Mouse (Mus musculus) stomach, postnatal 0 days (tissue): ENCODE measurements around the gene Ubtf. TPM values are rescaled to one million over a fixed set of nuclear protein-coding genes. Genes with fewer than 3 reads are reported as not detected.

Source experiments
- ATAC-seq: fragments of 200-750 bp; cut with Nextera tagmentation; 2 replicates; pipeline ENCODE4 v1.8.0; 2017; ENCODE audit not compliant: low FRiP score, low TSS enrichment
- DNase-seq: peaks from one replicate; pipeline ENCODE4 v3.0.0-alpha.2; 2016; ENCODE audit warnings: low spot score
- H3K27ac ChIP-seq: fragments of 300-500 bp; sonication (generic); replicated peaks from 2 replicates; pipeline ENCODE4 v1.5.1; 2014; ENCODE audit warnings: mild to moderate bottlenecking, control low read depth
- H3K27me3 ChIP-seq: fragments of 300-500 bp; sonication (generic); 2 replicates; pipeline ENCODE4 v1.6.1; 2014; ENCODE audit warnings: low read length; ENCODE audit not compliant: control insufficient read depth, insufficient read depth
- H3K36me3 ChIP-seq: fragments of 300-500 bp; sonication (generic); 2 replicates; pipeline ENCODE4 v1.6.1; 2014; ENCODE audit warnings: low read length, mixed read lengths; ENCODE audit not compliant: control insufficient read depth, insufficient read depth
- H3K4me1 ChIP-seq: fragments of 300-500 bp; sonication (generic); replicated peaks from 2 replicates; pipeline ENCODE4 v1.6.1; 2014; ENCODE audit warnings: antibody characterized with exemption; ENCODE audit not compliant: control insufficient read depth, insufficient read depth
- H3K4me2 ChIP-seq: fragments of 300-500 bp; sonication (generic); replicated peaks from 2 replicates; pipeline ENCODE4 v1.6.1; 2014; ENCODE audit warnings: low read depth, mild to moderate bottlenecking, control low read depth, moderate library complexity
- H3K4me3 ChIP-seq: fragments of 300-500 bp; sonication (generic); 2 replicates; pipeline ENCODE4 v1.5.1; 2014; ENCODE audit warnings: low read depth, low read length, control low read depth
- H3K9ac ChIP-seq: fragments of 300-500 bp; sonication (generic); 2 replicates; pipeline ENCODE4 v1.6.1; 2014; ENCODE audit warnings: mild to moderate bottlenecking, low read length, control low read depth, mixed read lengths
- H3K9me3 ChIP-seq: fragments of 300-500 bp; sonication (generic); 2 replicates; pipeline ENCODE4 v1.6.1; 2016; ENCODE audit warnings: low read length; ENCODE audit not compliant: control insufficient read depth
- CTCF ChIP-seq: IDR thresholded peaks from 2 replicates; pipeline ENCODE4 v1.5.1; 2016; ENCODE audit warnings: antibody characterized with exemption, low read depth, mild to moderate bottlenecking, moderate library complexity
- EP300 ChIP-seq: optimal IDR thresholded peaks from 2 replicates; pipeline ENCODE3; 2016; ENCODE audit warnings: antibody characterized with exemption
- WGBS: fragments of 180-500 bp; shearing (Covaris S2); extraction: QIAGEN DNeasy Blood & Tissue Kit; methylation state at CpG from one replicate; pipeline ENCODE4 v1.1.7; 2014; 5-methylcytosine and 5-hydroxymethylcytosine counted together
- polyA plus RNA-seq: library from polyadenylated mRNA; unstranded; fragments of >200 nt; fragmentation: Nextera tagmentation; extraction: Ambion mirVana; gene quantifications from 2 replicates; pipeline ENCODE4 v1.2.1, GENCODE M21; 2015

Ubtf gene
- polyA plus RNA-seq, 1 experiment from 2014 or later = 46.7 TPM

DNA sequence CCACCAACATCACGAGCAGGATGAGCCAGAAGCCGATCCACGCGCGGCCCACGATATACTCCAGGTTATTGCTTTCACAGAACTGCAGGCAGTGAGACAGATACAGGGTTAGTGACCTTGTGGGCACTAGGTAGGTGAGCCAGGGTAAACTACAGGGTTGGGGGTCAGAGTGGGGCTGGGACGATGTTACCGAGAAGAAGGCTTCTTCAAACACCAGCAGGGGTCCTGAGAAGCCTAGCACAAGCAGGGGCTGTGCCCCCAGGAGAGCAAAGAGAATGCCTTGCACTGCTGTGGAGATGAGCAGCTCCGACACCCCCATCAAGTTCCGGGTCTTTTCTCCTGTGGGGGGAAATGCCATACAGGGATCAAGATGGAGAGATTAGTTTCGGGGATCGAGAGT lies 36.6 kb upstream of the Ubtf start:
- DNase-seq (no peak), ATAC-seq (no peak)
- Histone ChIP-seq H3K4me2 (no peak overlapping the region), H3K36me3 (no peaks in the 10 kb centered on the region), H3K27me3 (no peaks in the 10 kb centered on the region), H3K4me3 (no peak overlapping the region), H3K27ac (no peak overlapping the region), H3K9me3 (no peaks in the 10 kb centered on the region), H3K4me1 (no peaks in the 10 kb centered on the region), H3K9ac (no peak overlapping the region)
- TF ChIP-seq EP300 = no peak
- TF ChIP-seq CTCF = no peak
- 80% methylated on average over 12 of the region's 12 CpGs for WGBS

DNA sequence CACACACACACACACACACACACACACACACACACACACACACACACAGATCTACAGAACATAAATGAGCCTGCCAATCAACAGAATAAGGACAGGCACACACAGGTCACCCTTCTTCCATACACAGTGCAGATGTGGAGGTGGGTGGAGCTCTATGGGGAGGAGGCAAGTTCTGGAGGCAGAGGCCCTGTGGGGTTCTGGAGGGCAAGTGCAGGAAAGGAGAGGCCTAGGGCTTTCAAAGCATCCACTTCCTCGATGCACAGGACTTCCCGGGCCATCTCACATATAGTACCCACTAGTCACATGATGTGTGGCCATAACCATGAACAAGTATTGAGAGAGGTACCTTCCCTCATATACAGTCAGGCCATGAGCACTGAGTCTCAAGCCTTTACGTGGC lies 36.0 kb upstream of the Ubtf start:
- no peak for DNase-seq
- Histone ChIP-seq H3K36me3 (no peaks in the 10 kb centered on the region), H3K27ac (no peak overlapping the region), H3K27me3 (no peaks in the 10 kb centered on the region), H3K4me1 (no peaks in the 10 kb centered on the region), H3K4me3 (no peak overlapping the region), H3K9me3 (no peaks in the 10 kb centered on the region), H3K9ac (no peak overlapping the region), H3K4me2 (no peak overlapping the region)
- TF ChIP-seq CTCF (no peak), EP300 (no peak)
- ATAC-seq = no peak
- 80% methylated on average over 3 of the region's 3 CpGs for WGBS

GRCm38 (mm10) chr11:102353021-102353431 lies 33.5 kb upstream of the Ubtf start:
- TF ChIP-seq CTCF = no peak
- no peak for TF ChIP-seq EP300
- H3K9me3 ChIP-seq = no peaks in the 10 kb centered on the region
- H3K4me1 ChIP-seq = no peaks in the 10 kb centered on the region
- no peaks in the 10 kb centered on the region for H3K36me3 ChIP-seq
- no peak overlapping the region for H3K27ac ChIP-seq
- ATAC-seq = no peak
- H3K4me3 ChIP-seq = no peak overlapping the region
- 21% methylated on average over 8 of the region's 8 CpGs for whole genome bisulfite sequencing
- H3K27me3 ChIP-seq = no peaks in the 10 kb centered on the region
- H3K4me2 ChIP-seq = no peak overlapping the region
- no peak for DNase-seq
- no peak overlapping the region for H3K9ac ChIP-seq

- WGBS = 43% methylated on average over 5 of the region's 5 CpGs
- ATAC-seq (no peak), DNase-seq (no peak)
- Histone ChIP-seq H3K9me3 (no peaks in the 10 kb centered on the region), H3K4me1 (no peaks in the 10 kb centered on the region), H3K27me3 (no peaks in the 10 kb centered on the region), H3K4me2 (no peak overlapping the region), H3K27ac (no peak overlapping the region), H3K4me3 (no peak overlapping the region), H3K36me3 (no peaks in the 10 kb centered on the region), H3K9ac (no peak overlapping the region)
- TF ChIP-seq EP300 (no peak), CTCF (no peak)
These were observed 32.8 kb upstream of the Ubtf start for GRCm38 (mm10) chr11:102352378-102352777.

GRCm38 (mm10) chr11:102350981-102351523 lies 31.5 kb upstream of the Ubtf start:
- 85% methylated on average over 17 of the region's 17 CpGs for WGBS
- Histone ChIP-seq H3K4me3 (no peak overlapping the region), H3K9ac (no peak overlapping the region), H3K27ac (no peak overlapping the region), H3K4me1 (no peaks in the 10 kb centered on the region), H3K36me3 (no peaks in the 10 kb centered on the region), H3K27me3 (no peaks in the 10 kb centered on the region), H3K4me2 (no peak overlapping the region), H3K9me3 (no peaks in the 10 kb centered on the region)
- DNase-seq (no peak), ATAC-seq (no peak)
- TF ChIP-seq EP300 = no peak
- no peak for TF ChIP-seq CTCF

DNA sequence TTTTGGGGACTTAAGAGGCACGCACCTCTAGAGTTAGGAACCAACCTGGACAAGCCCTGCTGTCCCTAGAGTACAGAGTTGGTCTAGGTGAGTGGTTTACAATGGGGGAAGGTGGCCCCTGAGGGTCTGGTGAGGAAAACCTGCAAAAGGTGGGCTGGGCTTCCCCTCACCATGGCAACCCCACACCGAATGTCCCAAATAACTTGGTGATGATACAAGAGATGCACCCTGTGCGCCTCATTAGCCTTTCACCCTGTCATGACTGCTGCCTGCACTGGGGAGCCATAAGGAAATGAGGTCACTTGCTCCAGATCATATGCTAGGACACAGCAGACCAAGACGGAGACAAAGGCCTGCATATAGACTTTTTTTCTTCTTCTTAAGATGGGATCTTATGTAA lies 30.9 kb upstream of the Ubtf start:
- Histone ChIP-seq H3K27ac (no peak overlapping the region), H3K27me3 (no peaks in the 10 kb centered on the region), H3K36me3 (no peaks in the 10 kb centered on the region), H3K4me1 (no peaks in the 10 kb centered on the region), H3K4me2 (no peak overlapping the region), H3K4me3 (no peak overlapping the region), H3K9ac (no peak overlapping the region), H3K9me3 (no peaks in the 10 kb centered on the region)
- ATAC-seq (no peak), DNase-seq (no peak)
- TF ChIP-seq CTCF (no peak), EP300 (no peak)
- WGBS = 84% methylated on average over 4 of the region's 4 CpGs
